Mouse (Mus musculus) kidney, adult 2 months (tissue): Measurements from ENCODE around the gene Trabd2b.

Source experiments
- CTCF ChIP-seq: fragments of 200-500 bp; conservative IDR thresholded peaks from 2 replicates; pipeline ENCODE4 v1.5.1; 2011; ENCODE audit warnings: low read depth, mild to moderate bottlenecking, control low read depth, low read length, moderate library complexity, mixed read lengths; ENCODE audit not compliant: insufficient read depth, insufficient read length
- POLR2A ChIP-seq: fragments of 200-500 bp; IDR thresholded peaks from one replicate; pipeline ENCODE4 v1.6.1; 2011; ENCODE audit warnings: low read depth, low read length, control low read depth

- TF ChIP-seq CTCF (no peak), POLR2A (no peak)
Measured at GRCm38 (mm10) chr4:114461093-114461492, 54.6 kb downstream of the Trabd2b start.
